Mouse (Mus musculus): Measurements from ENCODE around the gene Fastk. TPM values are rescaled to one million over a fixed set of nuclear protein-coding genes. Genes with fewer than 3 reads are reported as not detected.

The Fastk gene
- polyA plus RNA-seq, 1 experiment: 230 TPM

- peak overlapping the region; percentile 81 for H3K27ac ChIP-seq (ENCODE audit: insufficient read depth, low read depth, low read length)
- TF ChIP-seq CTCF (IDR thresholded peaks at IDR 0.05; ENCODE audit: extremely low read depth, insufficient read length, insufficient replicate concordance, low read depth, low read length) (no peak), POLR2A (IDR thresholded peaks at IDR 0.05; ENCODE audit: low read depth, low read length) (no peak)
- H3K36me3 ChIP-seq (ENCODE audit: control insufficient read depth, insufficient read depth, low read length): peaks cover 33% of the 10 kb centered on the region
- no peaks in the 10 kb centered on the region for H3K27me3 ChIP-seq (ENCODE audit: control insufficient read depth, insufficient read depth, low read length)
- peaks cover 4% of the 10 kb centered on the region for H3K4me1 ChIP-seq (ENCODE audit: control insufficient read depth, insufficient read depth, insufficient read length, low read length)
- 30% methylated on average over 41 of the region's 41 CpGs for WGBS
- peak overlapping the region; percentile 57 for H3K4me3 ChIP-seq (ENCODE audit: low read depth, low read length)
These were observed 37.4 kb upstream of the Fastk start for GRCm38 (mm10) chr5:24482247-24483079.

- TF ChIP-seq POLR2A (IDR thresholded peaks at IDR 0.05; ENCODE audit: low read depth, low read length) (no peak), CTCF (IDR thresholded peaks at IDR 0.05; ENCODE audit: extremely low read depth, insufficient read length, insufficient replicate concordance, low read depth, low read length) (peak; percentile 73; the same call in 1 of the 2 replicates)
- Histone ChIP-seq H3K4me3 (ENCODE audit: low read depth, low read length) (no peak overlapping the region), H3K27ac (ENCODE audit: insufficient read depth, low read depth, low read length) (no peak overlapping the region), H3K27me3 (ENCODE audit: control insufficient read depth, insufficient read depth, low read length) (no peaks in the 10 kb centered on the region), H3K36me3 (ENCODE audit: control insufficient read depth, insufficient read depth, low read length) (peaks cover 35% of the 10 kb centered on the region), H3K4me1 (ENCODE audit: control insufficient read depth, insufficient read depth, insufficient read length, low read length) (peaks cover 4% of the 10 kb centered on the region)
- 4% methylated on average over 4 of the region's 4 CpGs for WGBS
These were observed 36.6 kb upstream of the Fastk start for GRCm38 (mm10) chr5:24481647-24482046.

- H3K36me3 ChIP-seq (ENCODE audit: control insufficient read depth, insufficient read depth, low read length): peaks cover 32% of the 10 kb centered on the region
- H3K27ac ChIP-seq (ENCODE audit: insufficient read depth, low read depth, low read length): no peak overlapping the region
- H3K4me3 ChIP-seq (ENCODE audit: low read depth, low read length): no peak overlapping the region
- WGBS: 90% methylated on average over 9 of the region's 9 CpGs
- H3K27me3 ChIP-seq (ENCODE audit: control insufficient read depth, insufficient read depth, low read length): no peaks in the 10 kb centered on the region
- TF ChIP-seq CTCF (IDR thresholded peaks at IDR 0.05; ENCODE audit: extremely low read depth, insufficient read length, insufficient replicate concordance, low read depth, low read length) (no peak), POLR2A (IDR thresholded peaks at IDR 0.05; ENCODE audit: low read depth, low read length) (no peak)
- H3K4me1 ChIP-seq (ENCODE audit: control insufficient read depth, insufficient read depth, insufficient read length, low read length): peaks cover 23% of the 10 kb centered on the region
These were observed 32.8 kb upstream of the Fastk start for GRCm38 (mm10) chr5:24477909-24478308.

GRCm38 (mm10) chr5:24475476-24476241 lies 30.6 kb upstream of the Fastk start:
- H3K27me3 ChIP-seq (ENCODE audit: control insufficient read depth, insufficient read depth, low read length): no peaks in the 10 kb centered on the region
- H3K4me3 ChIP-seq (ENCODE audit: low read depth, low read length): no peak overlapping the region
- TF ChIP-seq POLR2A (IDR thresholded peaks at IDR 0.05; ENCODE audit: low read depth, low read length) (no peak), CTCF (IDR thresholded peaks at IDR 0.05; ENCODE audit: extremely low read depth, insufficient read length, insufficient replicate concordance, low read depth, low read length) (no peak)
- 44% methylated on average over 6 of the region's 6 CpGs for WGBS
- peaks cover 22% of the 10 kb centered on the region for H3K4me1 ChIP-seq (ENCODE audit: control insufficient read depth, insufficient read depth, insufficient read length, low read length)
- no peak overlapping the region for H3K27ac ChIP-seq (ENCODE audit: insufficient read depth, low read depth, low read length)
- H3K36me3 ChIP-seq (ENCODE audit: control insufficient read depth, insufficient read depth, low read length): peaks cover 29% of the 10 kb centered on the region

- Histone ChIP-seq H3K4me1 (ENCODE audit: control insufficient read depth, insufficient read depth, insufficient read length, low read length) (peaks cover 22% of the 10 kb centered on the region), H3K4me3 (ENCODE audit: low read depth, low read length) (peak overlapping the region; percentile 68), H3K27me3 (ENCODE audit: control insufficient read depth, insufficient read depth, low read length) (no peaks in the 10 kb centered on the region), H3K36me3 (ENCODE audit: control insufficient read depth, insufficient read depth, low read length) (peaks cover 21% of the 10 kb centered on the region), H3K27ac (ENCODE audit: insufficient read depth, low read depth, low read length) (no peak overlapping the region)
- no peak for TF ChIP-seq CTCF (IDR thresholded peaks at IDR 0.05; ENCODE audit: extremely low read depth, insufficient read length, insufficient replicate concordance, low read depth, low read length)
- TF ChIP-seq POLR2A (IDR thresholded peaks at IDR 0.05; ENCODE audit: low read depth, low read length): no peak
- 18% methylated on average over 67 of the region's 67 CpGs for WGBS
These were observed 29.7 kb upstream of the Fastk start for GRCm38 (mm10) chr5:24474723-24475261.

GRCm38 (mm10) chr5:24474025-24474722 lies 29.1 kb upstream of the Fastk start:
- 13% methylated on average over 77 of the region's 77 CpGs for WGBS

More at GRCm38 (mm10) chr5:24474025-24474722, 29.1 kb upstream of the Fastk start:
- Histone ChIP-seq H3K27me3 (ENCODE audit: control insufficient read depth, insufficient read depth, low read length) (no peaks in the 10 kb centered on the region), H3K36me3 (ENCODE audit: control insufficient read depth, insufficient read depth, low read length) (peaks cover 18% of the 10 kb centered on the region), H3K27ac (ENCODE audit: insufficient read depth, low read depth, low read length) (no peak overlapping the region), H3K4me1 (ENCODE audit: control insufficient read depth, insufficient read depth, insufficient read length, low read length) (peaks cover 22% of the 10 kb centered on the region), H3K4me3 (ENCODE audit: low read depth, low read length) (peak overlapping the region; percentile 68)
- TF ChIP-seq POLR2A (IDR thresholded peaks at IDR 0.05; ENCODE audit: low read depth, low read length) (no peak), CTCF (IDR thresholded peaks at IDR 0.05; ENCODE audit: extremely low read depth, insufficient read length, insufficient replicate concordance, low read depth, low read length) (no peak)

Measured in small intestine, adult 2 months (tissue).